Mouse (Mus musculus) heart, embryonic 13.5 days (tissue): ENCODE measurements around the gene Ttc3. TPM values are rescaled to one million over a fixed set of nuclear protein-coding genes. Genes with fewer than 3 reads are reported as not detected.

ENCODE experiments used
- ATAC-seq: fragments of 200-750 bp; cut with Nextera tagmentation; 2 replicates; pipeline ENCODE4 v1.8.0; 2017; ENCODE audit warnings: moderate TSS enrichment; ENCODE audit not compliant: insufficient number of reproducible peaks, low FRiP score, low TSS enrichment; ENCODE audit errors: extremely low read depth
- H3K27ac ChIP-seq: fragments of 300-500 bp; sonication (generic); replicated peaks from 2 replicates; pipeline ENCODE4 v1.5.1; 2015; ENCODE audit warnings: moderate library complexity, mild to moderate bottlenecking, inconsistent platforms
- H3K27me3 ChIP-seq: fragments of 300-500 bp; sonication (generic); replicated peaks from 2 replicates; pipeline ENCODE4 v1.6.1; 2015; ENCODE audit warnings: mild to moderate bottlenecking, inconsistent platforms
- H3K36me3 ChIP-seq: fragments of 300-500 bp; sonication (generic); 2 replicates; pipeline ENCODE4 v1.6.1; 2015; ENCODE audit warnings: mild to moderate bottlenecking, inconsistent platforms
- H3K4me1 ChIP-seq: fragments of 300-500 bp; sonication (generic); 2 replicates; pipeline ENCODE4 v1.6.1; 2015; ENCODE audit warnings: inconsistent platforms
- H3K4me2 ChIP-seq: fragments of 300-500 bp; sonication (generic); 2 replicates; pipeline ENCODE4 v1.6.1; 2015; ENCODE audit warnings: inconsistent platforms, mild to moderate bottlenecking, moderate library complexity
- H3K4me3 ChIP-seq: fragments of 300-500 bp; sonication (generic); 2 replicates; pipeline ENCODE4 v1.5.1; 2015; ENCODE audit warnings: moderate library complexity, mild to moderate bottlenecking, inconsistent platforms
- H3K9ac ChIP-seq: fragments of 300-500 bp; sonication (generic); 2 replicates; pipeline ENCODE4 v1.6.1; 2015; ENCODE audit warnings: inconsistent platforms, mild to moderate bottlenecking, moderate library complexity
- H3K9me3 ChIP-seq: fragments of 300-500 bp; sonication (generic); 2 replicates; pipeline ENCODE4 v1.6.1; 2016; ENCODE audit warnings: inconsistent platforms
- WGBS: fragments of 180-500 bp; shearing (Covaris S2); methylation state at CpG from one replicate; pipeline ENCODE4 v1.1.7; 2015; ENCODE audit warnings: mixed read lengths; 5-methylcytosine and 5-hydroxymethylcytosine counted together
- polyA plus RNA-seq: library from polyadenylated mRNA; unstranded; fragments of >200 nt; fragmentation: Nextera tagmentation; extraction: Ambion mirVana; gene quantifications from 2 replicates; pipeline ENCODE4 v1.2.1, GENCODE M21; 2015

Gene Ttc3
- polyA plus RNA-seq, 1 experiment from 2014 or later, result 158 TPM

- Histone ChIP-seq H3K4me1 (peaks cover 38% of the 10 kb centered on the region), H3K27me3 (no peaks in the 10 kb centered on the region), H3K36me3 (peaks cover 41% of the 10 kb centered on the region), H3K9ac (no peak overlapping the region), H3K4me3 (no peak overlapping the region), H3K9me3 (no peaks in the 10 kb centered on the region), H3K27ac (no peak overlapping the region), H3K4me2 (no peak overlapping the region)
- ATAC-seq, result no peak
- WGBS, result 56% methylated on average over 3 of the region's 3 CpGs
These were observed 24.6 kb downstream of the Ttc3 start for GRCm38 (mm10) chr16:94395051-94395450.

- Histone ChIP-seq H3K27ac (no peak overlapping the region), H3K4me3 (no peak overlapping the region), H3K9ac (no peak overlapping the region), H3K27me3 (no peaks in the 10 kb centered on the region), H3K4me1 (peaks cover 52% of the 10 kb centered on the region), H3K4me2 (no peak overlapping the region), H3K36me3 (peaks cover 41% of the 10 kb centered on the region), H3K9me3 (no peaks in the 10 kb centered on the region)
- WGBS, result 66% methylated on average over 7 of the region's 7 CpGs
- ATAC-seq, result no peak
These were observed 26.2 kb downstream of the Ttc3 start for GRCm38 (mm10) chr16:94396641-94397040.

- H3K27me3 ChIP-seq, result no peaks in the 10 kb centered on the region
- no peak overlapping the region for H3K4me3 ChIP-seq
- ATAC-seq, result no peak
- H3K4me2 ChIP-seq, result no peak overlapping the region
- peak overlapping the region; percentile 55; the same call in 1 of the 2 replicates for H3K27ac ChIP-seq
- H3K9ac ChIP-seq, result no peak overlapping the region
- 42% methylated on average over 2 of the region's 2 CpGs for WGBS
- no peaks in the 10 kb centered on the region for H3K9me3 ChIP-seq
- peaks cover 61% of the 10 kb centered on the region for H3K4me1 ChIP-seq
- peaks cover 38% of the 10 kb centered on the region for H3K36me3 ChIP-seq
These were observed 28.7 kb downstream of the Ttc3 start for GRCm38 (mm10) chr16:94399141-94399540.

- ATAC-seq, result no peak
These were observed 31.2 kb downstream of the Ttc3 start for GRCm38 (mm10) chr16:94401636-94402035.

GRCm38 (mm10) chr16:94402185-94402584, 31.8 kb downstream of the Ttc3 start:
- H3K9me3 ChIP-seq, result no peaks in the 10 kb centered on the region
- WGBS, result 78% methylated on average over 4 of the region's 4 CpGs
- no peak overlapping the region for H3K9ac ChIP-seq
- no peak overlapping the region for H3K4me2 ChIP-seq
- H3K27me3 ChIP-seq, result no peaks in the 10 kb centered on the region
- peaks cover 40% of the 10 kb centered on the region for H3K4me1 ChIP-seq
- no peak overlapping the region for H3K4me3 ChIP-seq
- no peak; the same call in 1 of the 2 replicates for ATAC-seq
- peaks cover 41% of the 10 kb centered on the region for H3K36me3 ChIP-seq
- H3K27ac ChIP-seq, result no peak overlapping the region

More at GRCm38 (mm10) chr16:94401636-94402035, 31.2 kb downstream of the Ttc3 start:
- H3K9ac ChIP-seq, result no peak overlapping the region
- H3K4me1 ChIP-seq, result peaks cover 42% of the 10 kb centered on the region
- no peak overlapping the region for H3K4me3 ChIP-seq
- peaks cover 38% of the 10 kb centered on the region for H3K36me3 ChIP-seq
- H3K27ac ChIP-seq, result no peak overlapping the region
- no peaks in the 10 kb centered on the region for H3K27me3 ChIP-seq
- H3K4me2 ChIP-seq, result no peak overlapping the region
- H3K9me3 ChIP-seq, result no peaks in the 10 kb centered on the region
- WGBS, result 27% methylated on average over 2 of the region's 2 CpGs

- Histone ChIP-seq H3K9me3 (no peaks in the 10 kb centered on the region), H3K27me3 (no peaks in the 10 kb centered on the region), H3K4me1 (peaks cover 21% of the 10 kb centered on the region), H3K36me3 (peaks cover 80% of the 10 kb centered on the region), H3K9ac (no peak overlapping the region), H3K4me3 (no peak overlapping the region), H3K4me2 (0 out of 2 replicates have a peak overlapping the region, but pooled peaks have one; percentile 9), H3K27ac (peak overlapping the region; percentile 36; the same call in 1 of the 2 replicates)
- WGBS, result 51% methylated on average over 3 of the region's 3 CpGs
- ATAC-seq, result no peak
These were observed 40.9 kb downstream of the Ttc3 start for GRCm38 (mm10) chr16:94411287-94411686.

GRCm38 (mm10) chr16:94412198-94412597, 41.8 kb downstream of the Ttc3 start:
- H3K9me3 ChIP-seq, result no peaks in the 10 kb centered on the region
- peaks cover 79% of the 10 kb centered on the region for H3K36me3 ChIP-seq
- ATAC-seq, result no peak
- WGBS, result 60% methylated on average over 2 of the region's 2 CpGs
- H3K9ac ChIP-seq, result no peak overlapping the region
- peaks cover 21% of the 10 kb centered on the region for H3K4me1 ChIP-seq
- peak overlapping the region; percentile 36; the same call in 1 of the 2 replicates for H3K27ac ChIP-seq
- no peaks in the 10 kb centered on the region for H3K27me3 ChIP-seq
- no peak overlapping the region for H3K4me2 ChIP-seq
- H3K4me3 ChIP-seq, result no peak overlapping the region

- 87% methylated on average over 4 of the region's 4 CpGs for WGBS
- Histone ChIP-seq H3K9ac (no peak overlapping the region), H3K9me3 (no peaks in the 10 kb centered on the region), H3K4me3 (no peak overlapping the region), H3K27ac (no peak overlapping the region), H3K4me2 (no peak overlapping the region), H3K27me3 (no peaks in the 10 kb centered on the region), H3K36me3 (peaks cover 79% of the 10 kb centered on the region), H3K4me1 (peaks cover 21% of the 10 kb centered on the region)
- ATAC-seq, result no peak
These were observed 42.3 kb downstream of the Ttc3 start for GRCm38 (mm10) chr16:94412760-94413159.

GRCm38 (mm10) chr16:94414151-94414550, 43.7 kb downstream of the Ttc3 start:
- ATAC-seq, result no peak
- Histone ChIP-seq H3K9ac (no peak overlapping the region), H3K4me1 (peaks cover 21% of the 10 kb centered on the region), H3K27me3 (no peaks in the 10 kb centered on the region), H3K27ac (no peak overlapping the region), H3K9me3 (no peaks in the 10 kb centered on the region), H3K4me3 (no peak overlapping the region), H3K4me2 (no peak overlapping the region), H3K36me3 (peaks cover 84% of the 10 kb centered on the region)
- WGBS, result 89% methylated on average over 6 of the region's 6 CpGs

- Histone ChIP-seq H3K4me1 (no peaks in the 10 kb centered on the region), H3K4me3 (no peak overlapping the region), H3K27me3 (no peaks in the 10 kb centered on the region), H3K4me2 (no peak overlapping the region), H3K36me3 (peaks cover 92% of the 10 kb centered on the region), H3K9ac (no peak overlapping the region), H3K27ac (no peak overlapping the region), H3K9me3 (no peaks in the 10 kb centered on the region)
- WGBS, result 96% methylated on average over 3 of the region's 3 CpGs
- ATAC-seq, result no peak
These were observed 50.1 kb downstream of the Ttc3 start for GRCm38 (mm10) chr16:94420498-94420897.

GRCm38 (mm10) chr16:94428948-94429347, 58.5 kb downstream of the Ttc3 start:
- Histone ChIP-seq H3K4me3 (no peak overlapping the region), H3K27ac (no peak overlapping the region), H3K9ac (no peak overlapping the region), H3K9me3 (no peaks in the 10 kb centered on the region), H3K27me3 (no peaks in the 10 kb centered on the region), H3K36me3 (peaks cover 88% of the 10 kb centered on the region), H3K4me2 (no peak overlapping the region), H3K4me1 (no peaks in the 10 kb centered on the region)
- 88% methylated on average over 4 of the region's 4 CpGs for WGBS
- no peak for ATAC-seq

GRCm38 (mm10) chr16:94435495-94436234, 65.2 kb downstream of the Ttc3 start:
- ATAC-seq, result no peak
- Histone ChIP-seq H3K36me3 (peaks cover 95% of the 10 kb centered on the region), H3K9me3 (0 out of 2 replicates have a peak, but pooled peaks cover 2% of the 10 kb centered on the region), H3K27me3 (no peaks in the 10 kb centered on the region), H3K4me2 (no peak overlapping the region), H3K4me3 (no peak overlapping the region), H3K27ac (peak overlapping the region; percentile 28; the same call in 1 of the 2 replicates), H3K9ac (no peak overlapping the region), H3K4me1 (peaks cover 11% of the 10 kb centered on the region)
- WGBS, result 78% methylated on average over 8 of the region's 8 CpGs
